Mouse (Mus musculus) T-helper 17 cell (primary cell): Measurements from ENCODE around the gene Ifih1.

Experiments
- in situ Hi-C, 2 experiments: fragments of 300-600 bp; cut with MboI, MseI; formaldehyde crosslinking; loops; 1 replicate in 1 of 2; 2 replicates in 1 of 2; pipeline ENCODE4 v1.15.1; 2025; ENCODE audit warnings: high pct_unique_total_duplicates in 2 of 2

The Ifih1 gene

DNA sequence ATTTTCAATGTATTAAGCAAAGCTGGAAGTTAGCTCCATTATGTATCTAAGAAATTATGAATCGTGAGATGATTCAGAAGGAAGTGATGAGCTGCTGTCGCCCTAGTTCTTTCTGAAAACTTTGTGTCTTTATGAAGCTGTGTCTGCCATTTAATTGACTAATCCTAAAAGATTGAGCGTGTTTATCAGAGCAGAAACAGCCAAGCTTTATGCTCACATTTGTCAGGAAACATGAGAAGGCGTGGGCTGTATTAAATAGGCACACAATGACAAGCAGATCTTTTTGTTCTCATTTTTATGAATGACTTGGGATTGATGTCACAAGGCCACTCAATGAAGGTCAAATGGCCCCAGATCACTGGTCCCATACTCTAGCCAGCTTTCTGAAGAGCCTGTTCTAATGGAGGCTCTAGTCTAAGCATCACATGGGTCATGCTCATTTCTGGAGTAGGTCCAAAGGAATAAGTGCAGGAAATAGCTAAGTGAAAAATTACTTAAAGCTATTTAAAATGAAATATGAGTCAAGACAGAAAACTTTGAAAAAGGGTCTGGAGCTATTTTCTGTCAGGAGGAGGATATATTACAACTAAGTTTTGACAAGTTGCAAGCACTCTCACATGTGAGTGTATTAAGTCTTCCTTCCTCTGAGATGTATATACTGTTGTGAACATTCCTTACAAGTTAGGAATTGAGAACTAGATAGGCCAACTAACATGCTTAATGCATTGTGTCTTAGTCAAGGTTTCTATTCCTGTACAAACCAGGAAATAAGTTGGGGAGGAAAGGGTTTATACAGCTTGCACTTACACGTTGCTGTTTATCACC is 83.2 kb downstream of the Ifih1 start:
- in situ Hi-C loops = no loop called here

GRCm38 (mm10) chr2:62557417-62557816 is 88.6 kb downstream of the Ifih1 start:
- in situ Hi-C loops = no loop called here

- in situ Hi-C loops = no loop called here
Observed at GRCm38 (mm10) chr2:62556349-62556748, 89.7 kb downstream of the Ifih1 start.

GRCm38 (mm10) chr2:62549659-62550058 is 96.4 kb downstream of the Ifih1 start:
- in situ Hi-C loops = no loop called here

GRCm38 (mm10) chr2:62549131-62549530 is 96.9 kb downstream of the Ifih1 start:
- in situ Hi-C loops = no loop called here

- in situ Hi-C loops = no loop called here
Observed at GRCm38 (mm10) chr2:62548104-62548503, 98.0 kb downstream of the Ifih1 start.
